Mouse (Mus musculus) CD4-positive naive resting alpha-beta T cell, adult 57 days (primary cell): ENCODE data around the gene Zfp791. TPM values are rescaled to one million over a fixed set of nuclear protein-coding genes. Genes with fewer than 3 reads are reported as not detected.

Experiments
- total RNA-seq: library from RNA; stranded (reverse); gene quantifications from one replicate; pipeline ENCODE4 v1.2.4, GENCODE M21; 2023

Gene Zfp791
- 0.35 TPM for total RNA-seq

DNA sequence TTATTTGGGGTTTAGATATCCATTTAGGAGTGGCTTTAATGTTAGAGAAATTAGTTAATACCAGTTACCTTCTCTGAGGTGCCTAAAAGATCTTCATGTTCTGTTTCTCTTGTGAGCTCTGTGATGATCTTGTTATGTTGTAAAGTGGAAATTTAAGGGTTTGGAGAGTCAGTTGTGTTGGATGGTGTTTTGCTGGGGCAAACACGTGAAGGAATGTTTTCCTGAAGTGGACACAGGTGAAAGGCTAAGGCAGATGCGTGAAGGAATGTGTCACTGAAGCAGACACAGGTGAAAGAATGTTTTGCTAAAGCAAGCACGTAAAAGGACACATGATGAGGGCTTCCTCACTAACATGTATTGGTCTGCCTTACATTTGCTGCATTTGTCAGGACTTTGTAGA lies at the start of gene Zfp791:
Zfp791 (minus strand) TSS at position 101 of the 400 bp plus-strand sequence.

DNA sequence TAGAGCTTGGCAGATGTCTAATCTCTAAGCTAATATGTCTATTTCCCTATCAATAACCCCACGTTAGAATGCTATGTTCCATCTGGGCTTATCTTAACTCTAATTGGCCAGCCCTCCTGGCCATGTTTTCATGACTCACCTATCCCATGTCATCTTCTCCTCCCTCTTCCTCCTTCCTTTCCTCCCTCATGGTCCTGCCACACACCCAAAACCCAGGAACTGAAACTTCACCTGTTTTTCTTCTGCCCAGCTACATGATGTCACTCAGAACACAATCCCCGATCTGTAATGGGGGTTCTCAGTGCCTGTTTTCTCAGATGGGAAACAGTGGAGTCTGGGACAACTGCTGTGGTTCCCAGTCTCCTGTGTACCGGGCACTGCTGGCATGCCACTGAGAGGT lies 28.7 kb upstream of the Zfp791 start, which contains the start of gene Cks1brt:
Cks1brt (plus strand) TSS at position 301 of the 400 bp plus-strand sequence.

DNA sequence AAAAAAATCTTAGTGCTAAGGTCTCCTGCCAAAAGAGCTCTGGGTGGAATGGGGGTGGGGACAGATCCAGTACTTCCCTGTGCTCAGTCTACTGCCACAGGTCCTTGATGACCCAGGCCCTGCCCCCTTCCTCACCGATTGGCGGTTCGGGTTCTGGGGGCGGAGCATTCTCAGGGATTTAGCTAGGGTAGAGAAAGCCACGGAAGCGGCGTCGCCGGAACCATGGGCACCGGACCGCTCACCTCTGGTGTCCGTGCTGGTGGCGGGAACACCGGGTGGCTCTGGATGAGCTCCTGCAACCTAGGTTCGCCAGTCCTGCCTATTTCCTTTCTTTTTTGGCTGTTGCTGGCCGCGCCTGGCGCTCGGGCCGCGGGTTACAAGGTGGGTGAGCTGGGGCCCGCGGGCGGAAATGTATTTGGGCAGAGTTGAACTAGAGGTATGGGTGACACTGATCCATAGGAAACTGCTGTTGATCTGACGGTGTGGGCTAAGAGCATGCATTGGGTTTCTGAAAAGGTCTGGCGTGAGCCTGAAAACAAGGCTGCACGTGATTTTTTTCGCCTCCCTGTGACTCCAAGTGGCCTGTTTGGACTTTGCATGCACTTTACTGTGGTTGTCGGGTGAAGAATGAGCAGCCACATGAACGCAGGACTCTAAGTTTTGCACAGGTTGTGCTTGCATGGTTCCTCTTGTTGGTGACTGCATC lies 39.6 kb downstream of the Zfp791 start, which contains the start of gene Man2b1:
Man2b1 (plus strand) TSS at position 163 of the 706 bp plus-strand sequence.

DNA sequence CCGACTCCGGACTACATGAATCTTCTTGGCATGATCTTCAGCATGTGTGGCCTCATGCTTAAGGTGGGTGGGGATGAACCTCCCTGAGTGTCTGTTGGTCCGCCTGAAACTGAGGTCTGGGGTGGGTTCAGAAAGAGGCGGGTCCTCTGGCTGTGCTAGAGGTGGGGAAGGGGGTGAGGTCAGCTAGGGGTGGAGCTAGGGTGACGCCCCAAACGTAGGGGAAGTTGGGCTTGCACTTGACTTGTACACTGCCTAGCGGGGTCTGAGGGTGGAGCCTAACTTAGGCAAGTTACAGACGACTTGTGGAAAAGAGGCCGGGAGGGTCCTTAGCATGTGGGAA lies 41.7 kb downstream of the Zfp791 start, which contains the start of gene Wdr83:
Wdr83 (minus strand) TSS at position 91 of the 340 bp plus-strand sequence.

DNA sequence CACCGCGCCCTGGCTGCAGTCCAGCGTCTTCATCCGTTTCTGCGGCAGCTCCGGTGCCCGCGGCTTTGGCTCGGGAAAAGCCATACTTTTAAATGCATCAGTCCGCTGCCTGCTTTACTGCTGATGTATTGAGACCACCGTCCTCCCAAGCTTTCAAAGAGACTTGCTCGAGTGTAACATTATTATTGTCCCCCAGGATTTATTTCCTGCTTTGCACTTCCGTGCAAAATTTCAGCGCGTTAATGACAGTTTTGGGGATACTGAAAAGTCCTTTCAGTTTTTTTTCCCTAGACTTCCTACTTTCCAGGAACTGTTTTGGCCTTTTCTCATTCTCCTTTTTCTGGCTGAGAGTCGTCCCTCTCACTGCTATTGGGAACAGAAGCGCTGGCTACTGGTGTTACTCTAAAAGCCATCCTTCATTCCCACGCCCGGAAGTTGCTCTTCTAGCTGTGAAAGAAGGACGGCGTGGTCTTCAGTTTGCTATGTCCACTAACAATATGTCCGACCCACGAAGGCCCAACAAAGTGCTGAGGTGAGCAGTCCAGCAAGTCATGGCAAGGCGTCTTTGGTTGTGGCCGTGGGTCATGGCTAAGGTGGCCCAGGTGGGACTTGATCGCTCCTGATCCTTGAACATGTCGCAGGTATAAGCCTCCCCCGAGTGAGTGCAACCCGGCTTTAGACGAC lies 42.2 kb downstream of the Zfp791 start, which contains the start of gene Wdr83os:
Wdr83os (plus strand) TSS at position 209 of the 684 bp plus-strand sequence.

DNA sequence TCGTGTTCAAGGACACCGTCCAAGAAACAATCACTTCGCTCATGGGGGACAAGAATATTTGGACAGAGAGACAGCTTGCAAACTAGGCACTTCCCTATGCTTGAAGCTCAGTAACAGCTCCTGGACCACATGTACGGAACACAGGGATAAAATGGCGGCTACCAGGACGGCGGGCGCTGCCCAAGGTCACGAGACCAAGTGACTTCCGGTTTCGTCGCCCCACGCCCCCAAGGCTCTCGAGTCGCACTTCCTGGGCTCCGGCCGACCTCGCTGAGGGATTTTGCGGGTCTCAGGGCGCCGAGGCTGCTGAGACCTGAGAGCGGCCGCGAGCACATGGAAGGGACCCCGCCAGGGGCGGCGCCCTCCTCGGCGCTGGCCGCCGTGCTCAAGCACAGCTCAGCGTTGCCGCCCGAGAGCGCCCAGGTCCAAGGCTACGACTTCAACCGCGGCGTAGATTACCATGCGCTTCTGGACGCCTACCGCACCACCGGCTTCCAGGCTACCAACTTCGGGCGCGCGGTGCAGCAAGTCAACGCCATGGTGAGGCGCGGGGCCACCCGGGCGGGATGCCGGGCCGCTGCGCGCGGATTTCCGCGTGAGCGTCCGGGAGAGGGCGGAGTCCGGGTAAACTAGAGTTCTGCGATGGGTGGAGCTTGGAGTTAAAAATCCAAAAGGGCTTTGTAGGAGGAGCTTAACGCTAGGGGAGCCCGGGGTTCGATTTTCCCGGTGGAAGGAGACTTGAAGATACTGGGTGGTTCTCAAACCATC lies 51.2 kb downstream of the Zfp791 start, which contains the start of gene Dhps:
Dhps (plus strand) TSS at position 244 of the 768 bp plus-strand sequence.

DNA sequence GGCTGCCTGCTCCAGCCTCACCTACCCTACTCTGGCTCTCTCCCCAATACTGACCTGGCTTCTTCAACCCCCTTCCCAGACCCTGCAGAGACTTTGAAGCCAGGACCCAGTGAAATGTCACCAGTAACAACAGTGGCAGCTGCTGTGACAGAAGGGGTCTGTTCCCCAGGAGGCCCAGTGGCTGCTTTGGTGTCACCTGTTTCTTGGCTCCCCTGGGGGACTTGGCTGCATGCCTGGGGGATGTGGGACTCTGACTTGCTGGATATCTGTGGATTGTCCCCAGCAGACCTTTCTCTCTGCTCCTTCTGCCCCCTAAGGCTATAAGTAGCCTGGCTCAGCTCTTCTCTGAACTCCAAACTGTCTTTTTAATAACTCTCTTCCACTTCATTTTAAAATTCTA lies 54.9 kb downstream of the Zfp791 start, which contains the start of gene Gm5741:
Gm5741 (minus strand) TSS at position 1 of the 400 bp plus-strand sequence.

DNA sequence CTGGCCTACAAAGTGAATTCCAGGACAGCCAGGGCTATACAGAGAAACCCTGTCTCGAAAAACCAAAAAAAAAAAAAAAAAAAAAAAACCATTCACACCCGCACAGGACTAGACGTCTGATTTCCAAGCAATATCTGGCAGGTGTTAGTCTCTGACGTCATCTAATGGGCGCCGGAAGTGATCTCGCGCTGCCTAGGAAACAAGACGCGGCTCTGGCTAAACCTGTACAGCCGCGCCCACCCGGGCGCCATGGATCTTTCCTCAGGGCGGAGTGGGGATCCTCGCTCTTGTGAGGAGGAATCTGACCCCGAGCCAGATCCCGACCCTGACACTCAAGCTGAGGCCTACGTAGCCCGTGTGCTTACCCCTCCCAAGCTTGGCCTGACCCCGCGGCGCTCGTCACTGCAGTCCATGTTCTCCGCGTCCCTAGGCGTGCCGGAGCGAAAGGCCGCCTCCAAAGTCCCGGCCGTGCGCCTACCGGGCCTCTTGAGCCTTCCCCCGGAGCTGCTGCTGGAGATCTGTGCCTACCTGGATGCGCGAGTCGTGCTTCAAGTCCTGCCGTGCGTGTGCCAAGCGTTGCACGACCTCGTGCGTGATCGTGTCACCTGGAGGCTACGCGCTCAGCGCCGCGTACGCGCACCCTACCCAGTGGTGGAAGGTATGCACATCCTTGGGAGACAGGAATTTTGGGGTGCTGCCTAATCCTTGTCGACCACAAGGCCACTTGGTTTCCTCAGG lies 62.8 kb downstream of the Zfp791 start, which contains the start of gene Fbxw9:
Fbxw9 (plus strand) TSS at position 177 of the 738 bp plus-strand sequence.

Other genes with a start within 250 kb of the Zfp791 start
- gene Gcdh, start 229.2 kb downstream of the Zfp791 start, total RNA-seq: 23.6 TPM
- gene Klf1, start 221.2 kb downstream of the Zfp791 start, total RNA-seq: not detected
- gene Dnase2a, start 214.5 kb downstream of the Zfp791 start, total RNA-seq: 13.4 TPM
- 0.41 TPM for gene Mast1, start 185.7 kb downstream of the Zfp791 start, total RNA-seq
- gene Rtbdn, start 176.1 kb downstream of the Zfp791 start, total RNA-seq: not detected
- gene Gm49661, start 153.7 kb downstream of the Zfp791 start, total RNA-seq: not detected
- 60.2 TPM for gene Prdx2, start 153.5 kb downstream of the Zfp791 start, total RNA-seq
- gene Rnaseh2a, start 153.3 kb downstream of the Zfp791 start, total RNA-seq: 43.4 TPM
- gene Junb, start 144.4 kb downstream of the Zfp791 start, total RNA-seq: 1,875 TPM
- 3.1 TPM for gene Hook2, start 132.5 kb downstream of the Zfp791 start, total RNA-seq
- gene Best2, start 108.6 kb downstream of the Zfp791 start, total RNA-seq: not detected
- gene Asna1, start 97.8 kb downstream of the Zfp791 start, total RNA-seq: 56.3 TPM
- 195 TPM for gene Trir, start 96.3 kb downstream of the Zfp791 start, total RNA-seq
- gene Tnpo2, start 86.2 kb downstream of the Zfp791 start, total RNA-seq: 70.3 TPM
- 6.9 TPM for gene Fbxw9, start 63.0 kb downstream of the Zfp791 start, total RNA-seq
- not detected for gene Gm5741, start 55.1 kb downstream of the Zfp791 start, total RNA-seq
- gene Dhps, start 51.3 kb downstream of the Zfp791 start, total RNA-seq: 92.1 TPM
- 63.3 TPM for gene Wdr83os, start 42.4 kb downstream of the Zfp791 start, total RNA-seq
- gene Wdr83, start 41.8 kb downstream of the Zfp791 start, total RNA-seq: 15.2 TPM
- gene Man2b1, start 39.8 kb downstream of the Zfp791 start, total RNA-seq: 114 TPM
- not detected for gene Cks1brt, start 28.8 kb upstream of the Zfp791 start, total RNA-seq
- not detected for gene Olfr371, start 102.9 kb upstream of the Zfp791 start, total RNA-seq
- gene Orc6, start 176.5 kb upstream of the Zfp791 start, total RNA-seq: 39.8 TPM
- 57.4 TPM for gene Vps35, start 176.7 kb upstream of the Zfp791 start, total RNA-seq